Mouse (Mus musculus): ENCODE data around the gene Srsf2.

- TF ChIP-seq POLR2A (IDR thresholded peaks at IDR 0.05; ENCODE audit: borderline replicate concordance, extremely low read depth, low read depth, low read length) (no peak), CTCF (IDR thresholded peaks at IDR 0.05; ENCODE audit: insufficient read depth, low read length) (no peak)
Measured at GRCm38 (mm10) chr11:116850085-116850484, 2.8 kb downstream of the Srsf2 start.

Data from lung, adult 2 months (tissue).